Mouse (Mus musculus): Measurements from ENCODE around the gene Ccr9. TPM values are rescaled to one million over a fixed set of nuclear protein-coding genes. Genes with fewer than 3 reads are reported as not detected.
"Not testable (repeated sequence)": the region's sequence is repeated elsewhere in the genome, so short reads cannot be mapped to it uniquely, and the experiment has no call there.

The Ccr9 gene
- polyA plus RNA-seq, 1 experiment from 2014 or later, result 0.17 TPM

GRCm38 (mm10) chr9:123763771-123764170 is 85.5 kb downstream of the Ccr9 start:
- H3K9ac ChIP-seq (ENCODE audit: low read depth, low read length), result no peak overlapping the region
- ATAC-seq (ENCODE audit: low read depth), result no peak
- H3K27me3 ChIP-seq (ENCODE audit: control insufficient read depth, insufficient read depth, low read depth, low read length), result no peaks in the 10 kb centered on the region
- no peak overlapping the region for H3K27ac ChIP-seq (ENCODE audit: low read length)
- no peak overlapping the region for H3K4me3 ChIP-seq (ENCODE audit: low read depth, low read length)
- no peaks in the 10 kb centered on the region for H3K4me1 ChIP-seq (ENCODE audit: control insufficient read depth, low read depth, low read length)
- H3K36me3 ChIP-seq (ENCODE audit: control insufficient read depth, insufficient read depth), result no peaks in the 10 kb centered on the region
- no peak overlapping the region for H3K4me2 ChIP-seq (ENCODE audit: low read depth, low read length)
- no peaks in the 10 kb centered on the region for H3K9me3 ChIP-seq (replicated peaks; ENCODE audit: control insufficient read depth, low read length)
- WGBS (ENCODE audit: insufficient replicate concordance), result 48% methylated on average over 3 of the region's 3 CpGs

DNA sequence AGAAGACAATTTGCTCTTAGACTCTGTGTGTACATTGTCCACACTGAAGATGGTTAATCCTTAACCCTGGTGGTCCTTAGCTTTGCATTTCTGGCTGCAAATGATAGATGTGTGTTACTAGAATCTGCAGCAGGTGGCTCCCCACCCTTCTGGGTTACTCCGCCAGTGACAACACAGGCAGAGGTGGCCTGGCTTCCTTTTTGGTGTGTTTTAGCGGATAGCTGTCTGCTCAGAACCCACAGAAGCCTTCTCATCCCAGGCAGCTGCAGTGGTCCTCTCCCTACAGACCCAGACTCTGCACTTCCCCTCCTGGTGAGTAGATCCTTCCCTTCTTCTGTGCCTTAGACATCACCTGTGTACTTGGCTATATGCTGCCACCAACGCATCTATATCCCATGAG is 88.8 kb downstream of the Ccr9 start:
- Histone ChIP-seq H3K4me2 (ENCODE audit: low read depth, low read length) (no peak overlapping the region), H3K9me3 (replicated peaks; ENCODE audit: control insufficient read depth, low read length) (no peaks in the 10 kb centered on the region), H3K27ac (ENCODE audit: low read length) (no peak overlapping the region), H3K9ac (ENCODE audit: low read depth, low read length) (no peak overlapping the region), H3K4me3 (ENCODE audit: low read depth, low read length) (no peak overlapping the region), H3K36me3 (ENCODE audit: control insufficient read depth, insufficient read depth) (no peaks in the 10 kb centered on the region), H3K4me1 (ENCODE audit: control insufficient read depth, low read depth, low read length) (no peaks in the 10 kb centered on the region), H3K27me3 (ENCODE audit: control insufficient read depth, insufficient read depth, low read depth, low read length) (no peaks in the 10 kb centered on the region)
- WGBS (ENCODE audit: insufficient replicate concordance), result 62% methylated on average over 3 of the region's 3 CpGs
- no peak for ATAC-seq (ENCODE audit: low read depth)

GRCm38 (mm10) chr9:123768443-123768842 is 90.2 kb downstream of the Ccr9 start:
- Histone ChIP-seq H3K27me3 (ENCODE audit: control insufficient read depth, insufficient read depth, low read depth, low read length) (no peaks in the 10 kb centered on the region), H3K4me3 (ENCODE audit: low read depth, low read length) (no peak overlapping the region), H3K36me3 (ENCODE audit: control insufficient read depth, insufficient read depth) (no peaks in the 10 kb centered on the region), H3K4me1 (ENCODE audit: control insufficient read depth, low read depth, low read length) (no peaks in the 10 kb centered on the region), H3K4me2 (ENCODE audit: low read depth, low read length) (no peak overlapping the region), H3K9me3 (replicated peaks; ENCODE audit: control insufficient read depth, low read length) (no peaks in the 10 kb centered on the region), H3K9ac (ENCODE audit: low read depth, low read length) (no peak overlapping the region), H3K27ac (ENCODE audit: low read length) (no peak overlapping the region)
- no peak for ATAC-seq (ENCODE audit: low read depth)
- 67% methylated on average over 1 of the region's 1 CpGs for WGBS (ENCODE audit: insufficient replicate concordance)

DNA sequence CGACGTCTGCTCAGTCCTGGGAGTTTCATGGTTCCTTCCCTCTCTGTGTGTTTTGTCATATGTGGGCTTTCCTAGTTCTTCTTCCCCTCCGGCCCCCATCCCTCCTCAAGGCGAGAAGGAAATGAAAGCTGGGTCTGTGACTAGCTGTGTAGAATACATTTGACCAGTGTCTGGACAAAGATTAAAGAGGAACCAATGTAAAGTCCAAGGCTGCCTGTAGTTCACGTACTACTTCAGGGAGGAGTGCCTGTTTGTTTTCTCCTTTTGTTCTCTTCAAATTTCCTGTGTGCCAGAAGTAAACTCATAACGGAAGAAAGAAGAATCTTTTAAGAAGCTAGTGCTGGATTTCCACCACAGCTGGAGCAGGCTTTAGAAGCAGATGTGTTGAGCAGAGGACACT is 91.3 kb downstream of the Ccr9 start:
- H3K9me3 ChIP-seq (replicated peaks; ENCODE audit: control insufficient read depth, low read length), result no peaks in the 10 kb centered on the region
- ATAC-seq (ENCODE audit: low read depth), result peak; percentile 19; the same call in 1 of the 2 replicates
- H3K27me3 ChIP-seq (ENCODE audit: control insufficient read depth, insufficient read depth, low read depth, low read length), result no peaks in the 10 kb centered on the region
- H3K4me3 ChIP-seq (ENCODE audit: low read depth, low read length), result no peak overlapping the region
- no peak overlapping the region for H3K27ac ChIP-seq (ENCODE audit: low read length)
- H3K4me2 ChIP-seq (ENCODE audit: low read depth, low read length), result no peak overlapping the region
- 23% methylated on average over 6 of the region's 6 CpGs for WGBS (ENCODE audit: insufficient replicate concordance)
- no peaks in the 10 kb centered on the region for H3K4me1 ChIP-seq (ENCODE audit: control insufficient read depth, low read depth, low read length)
- H3K36me3 ChIP-seq (ENCODE audit: control insufficient read depth, insufficient read depth), result no peaks in the 10 kb centered on the region
- H3K9ac ChIP-seq (ENCODE audit: low read depth, low read length), result no peak overlapping the region

GRCm38 (mm10) chr9:123773299-123773698 is 95.1 kb downstream of the Ccr9 start:
- not testable (repeated sequence) for ATAC-seq (ENCODE audit: low read depth); H3K9ac ChIP-seq (ENCODE audit: low read depth, low read length); H3K4me3 ChIP-seq (ENCODE audit: low read depth, low read length); H3K9me3 ChIP-seq (replicated peaks; ENCODE audit: control insufficient read depth, low read length); H3K4me2 ChIP-seq (ENCODE audit: low read depth, low read length); H3K27me3 ChIP-seq (ENCODE audit: control insufficient read depth, insufficient read depth, low read depth, low read length); H3K27ac ChIP-seq (ENCODE audit: low read length); H3K36me3 ChIP-seq (ENCODE audit: control insufficient read depth, insufficient read depth); H3K4me1 ChIP-seq (ENCODE audit: control insufficient read depth, low read depth, low read length)
- WGBS (ENCODE audit: insufficient replicate concordance), result 19% methylated on average over 2 of the region's 2 CpGs

GRCm38 (mm10) chr9:123788855-123789529 is 110.8 kb downstream of the Ccr9 start:
- H3K27ac ChIP-seq (ENCODE audit: low read length), result no peak overlapping the region
- H3K9ac ChIP-seq (ENCODE audit: low read depth, low read length), result no peak overlapping the region
- 62% methylated on average over 4 of the region's 4 CpGs for WGBS (ENCODE audit: insufficient replicate concordance)
- H3K4me3 ChIP-seq (ENCODE audit: low read depth, low read length), result no peak overlapping the region
- H3K4me2 ChIP-seq (ENCODE audit: low read depth, low read length), result no peak overlapping the region
- no peaks in the 10 kb centered on the region for H3K27me3 ChIP-seq (ENCODE audit: control insufficient read depth, insufficient read depth, low read depth, low read length)
- ATAC-seq (ENCODE audit: low read depth), result no peak
- no peaks in the 10 kb centered on the region for H3K4me1 ChIP-seq (ENCODE audit: control insufficient read depth, low read depth, low read length)
- no peaks in the 10 kb centered on the region for H3K9me3 ChIP-seq (replicated peaks; ENCODE audit: control insufficient read depth, low read length)
- peaks cover 23% of the 10 kb centered on the region for H3K36me3 ChIP-seq (ENCODE audit: control insufficient read depth, insufficient read depth)

DNA sequence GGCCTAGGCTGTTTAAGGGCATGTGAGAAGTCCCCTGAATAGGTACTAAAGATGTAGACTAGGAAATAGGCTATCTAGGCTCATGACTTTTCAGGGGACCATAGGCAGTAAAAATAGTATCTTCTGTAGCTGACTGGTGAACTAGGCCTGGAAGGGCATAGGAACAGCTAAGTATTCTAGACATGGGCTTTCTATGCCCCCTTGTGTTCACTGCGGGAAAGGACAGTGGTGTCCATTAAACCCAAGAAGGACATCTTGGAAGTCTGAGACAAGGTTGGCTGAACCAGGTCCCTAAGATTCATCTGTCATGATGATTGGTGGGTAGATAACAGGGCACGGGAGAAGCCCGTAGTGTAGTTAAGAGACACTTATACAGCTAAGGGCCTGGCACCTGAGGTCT is 117.9 kb downstream of the Ccr9 start:
- Histone ChIP-seq H3K9ac (ENCODE audit: low read depth, low read length) (no peak overlapping the region), H3K9me3 (replicated peaks; ENCODE audit: control insufficient read depth, low read length) (no peaks in the 10 kb centered on the region), H3K27ac (ENCODE audit: low read length) (no peak overlapping the region), H3K27me3 (ENCODE audit: control insufficient read depth, insufficient read depth, low read depth, low read length) (no peaks in the 10 kb centered on the region), H3K36me3 (ENCODE audit: control insufficient read depth, insufficient read depth) (peaks cover 27% of the 10 kb centered on the region), H3K4me2 (ENCODE audit: low read depth, low read length) (no peak overlapping the region), H3K4me1 (ENCODE audit: control insufficient read depth, low read depth, low read length) (no peaks in the 10 kb centered on the region), H3K4me3 (ENCODE audit: low read depth, low read length) (no peak overlapping the region)
- ATAC-seq (ENCODE audit: low read depth), result no peak
- WGBS (ENCODE audit: insufficient replicate concordance), result 62% methylated on average over 3 of the region's 3 CpGs

- Histone ChIP-seq H3K27ac (ENCODE audit: low read length) (no peak overlapping the region), H3K4me1 (ENCODE audit: control insufficient read depth, low read depth, low read length) (no peaks in the 10 kb centered on the region), H3K27me3 (ENCODE audit: control insufficient read depth, insufficient read depth, low read depth, low read length) (no peaks in the 10 kb centered on the region), H3K9ac (ENCODE audit: low read depth, low read length) (no peak overlapping the region), H3K4me2 (ENCODE audit: low read depth, low read length) (no peak overlapping the region), H3K4me3 (ENCODE audit: low read depth, low read length) (no peak overlapping the region), H3K36me3 (ENCODE audit: control insufficient read depth, insufficient read depth) (peaks cover 4% of the 10 kb centered on the region; the same call in 1 of the 2 replicates), H3K9me3 (replicated peaks; ENCODE audit: control insufficient read depth, low read length) (no peaks in the 10 kb centered on the region)
- WGBS (ENCODE audit: insufficient replicate concordance), result 70% methylated on average over 1 of the region's 1 CpGs
- no peak for ATAC-seq (ENCODE audit: low read depth)
Observed at GRCm38 (mm10) chr9:123801527-123801926, 123.3 kb downstream of the Ccr9 start.

DNA sequence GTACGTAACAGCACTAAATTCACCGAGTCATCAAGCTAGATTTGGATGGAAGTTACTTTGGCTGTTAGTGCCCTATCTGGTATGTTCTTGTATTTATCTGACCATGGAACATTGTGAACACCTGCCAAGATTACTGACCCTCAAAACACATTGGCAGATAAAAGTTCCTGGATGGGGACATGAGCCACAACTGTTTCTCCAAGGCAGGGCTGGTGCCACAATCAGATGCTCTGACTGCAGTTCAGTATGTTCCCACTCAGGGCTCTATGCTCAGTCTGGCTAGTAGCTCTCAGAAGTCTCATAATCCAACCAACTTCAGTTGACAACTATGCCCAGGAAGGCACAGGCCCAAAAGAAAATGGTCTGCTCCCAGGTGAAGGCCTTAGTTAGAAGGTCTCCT is 124.2 kb downstream of the Ccr9 start:
- no peaks in the 10 kb centered on the region for H3K27me3 ChIP-seq (ENCODE audit: control insufficient read depth, insufficient read depth, low read depth, low read length)
- H3K9me3 ChIP-seq (replicated peaks; ENCODE audit: control insufficient read depth, low read length), result no peaks in the 10 kb centered on the region
- H3K9ac ChIP-seq (ENCODE audit: low read depth, low read length), result no peak overlapping the region
- H3K27ac ChIP-seq (ENCODE audit: low read length), result no peak overlapping the region
- no peak overlapping the region for H3K4me2 ChIP-seq (ENCODE audit: low read depth, low read length)
- no peaks in the 10 kb centered on the region for H3K36me3 ChIP-seq (ENCODE audit: control insufficient read depth, insufficient read depth)
- WGBS (ENCODE audit: insufficient replicate concordance), result 58% methylated on average over 2 of the region's 2 CpGs
- ATAC-seq (ENCODE audit: low read depth), result no peak
- H3K4me1 ChIP-seq (ENCODE audit: control insufficient read depth, low read depth, low read length), result no peaks in the 10 kb centered on the region
- no peak overlapping the region for H3K4me3 ChIP-seq (ENCODE audit: low read depth, low read length)
